Mouse (Mus musculus) granulocyte monocyte progenitor cell, adult 5-6 weeks (primary cell): ENCODE results near the gene Jmjd8. TPM values are rescaled to one million over a fixed set of nuclear protein-coding genes. Genes with fewer than 3 reads are reported as not detected.

ENCODE experiments used
- ATAC-seq: replicated peaks from 2 replicates; pipeline ENCODE4 v1.8.0; 2016; ENCODE audit warnings: mild to moderate bottlenecking, moderate TSS enrichment, inconsistent platforms; ENCODE audit not compliant: poor library complexity, severe bottlenecking
- total RNA-seq, 2 experiments: library from RNA; stranded (forward) in 1 of 2; stranded (reverse) in 1 of 2; fragments of 200-712, 200-1000 nt in 1 of 2; fragments of >200 nt in 1 of 2; fragmentation: Nextera tagmentation in 1 of 2; gene quantifications; 2 replicates each; pipeline ENCODE4 v1.2.3; 2014 to 2017

The Jmjd8 gene
- total RNA-seq, 2 experiments from 2014 or later, result 19.5 to 23.4 TPM

DNA sequence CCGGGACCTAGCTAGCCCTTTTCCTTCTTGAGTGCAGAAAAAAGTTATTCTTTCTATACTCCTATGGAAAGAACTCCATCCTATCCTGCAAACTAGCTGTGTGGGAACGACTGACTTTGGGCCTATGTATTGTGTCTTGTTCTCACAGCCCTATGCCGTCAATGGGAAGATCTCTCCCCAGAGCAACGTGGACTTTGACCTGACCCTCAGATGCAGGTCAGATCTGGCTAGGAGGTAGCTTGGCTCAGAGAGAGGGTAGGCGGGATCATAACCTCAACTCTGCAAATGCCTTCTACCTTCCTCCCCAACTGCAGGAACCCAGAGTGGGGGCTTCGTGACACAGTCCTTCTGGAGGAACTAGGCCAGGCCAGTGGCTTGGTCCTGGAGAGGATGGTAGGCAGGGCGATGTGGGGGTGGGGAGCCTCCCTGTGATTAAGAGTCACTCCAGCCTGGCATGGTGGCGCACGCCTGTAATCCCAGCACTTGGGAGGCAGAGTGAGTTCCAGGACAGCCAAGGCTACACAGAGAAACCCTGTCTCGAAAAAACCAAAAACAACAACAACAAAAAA, 47.8 kb downstream of the Jmjd8 start:
- ATAC-seq, result no peak

DNA sequence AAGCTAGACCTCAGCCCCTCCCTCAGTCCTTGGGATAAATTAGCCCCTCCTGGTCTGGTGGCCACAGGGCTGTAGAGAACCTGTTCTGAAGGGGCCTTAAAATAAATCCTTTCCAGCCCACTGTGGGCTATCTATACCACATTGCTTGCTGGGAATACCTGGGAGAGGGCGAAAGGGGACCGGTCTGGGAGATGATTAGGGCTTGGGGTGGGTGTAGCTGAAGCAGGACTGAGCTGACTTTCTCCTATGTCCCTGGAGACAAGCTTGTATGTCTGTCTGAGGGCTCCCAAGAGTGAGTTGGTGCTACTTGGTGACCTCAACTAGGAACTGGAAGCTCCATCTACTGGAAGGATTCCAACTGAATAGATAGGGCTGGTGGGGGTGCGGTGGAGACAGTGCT, 48.4 kb downstream of the Jmjd8 start:
- ATAC-seq, result no peak

DNA sequence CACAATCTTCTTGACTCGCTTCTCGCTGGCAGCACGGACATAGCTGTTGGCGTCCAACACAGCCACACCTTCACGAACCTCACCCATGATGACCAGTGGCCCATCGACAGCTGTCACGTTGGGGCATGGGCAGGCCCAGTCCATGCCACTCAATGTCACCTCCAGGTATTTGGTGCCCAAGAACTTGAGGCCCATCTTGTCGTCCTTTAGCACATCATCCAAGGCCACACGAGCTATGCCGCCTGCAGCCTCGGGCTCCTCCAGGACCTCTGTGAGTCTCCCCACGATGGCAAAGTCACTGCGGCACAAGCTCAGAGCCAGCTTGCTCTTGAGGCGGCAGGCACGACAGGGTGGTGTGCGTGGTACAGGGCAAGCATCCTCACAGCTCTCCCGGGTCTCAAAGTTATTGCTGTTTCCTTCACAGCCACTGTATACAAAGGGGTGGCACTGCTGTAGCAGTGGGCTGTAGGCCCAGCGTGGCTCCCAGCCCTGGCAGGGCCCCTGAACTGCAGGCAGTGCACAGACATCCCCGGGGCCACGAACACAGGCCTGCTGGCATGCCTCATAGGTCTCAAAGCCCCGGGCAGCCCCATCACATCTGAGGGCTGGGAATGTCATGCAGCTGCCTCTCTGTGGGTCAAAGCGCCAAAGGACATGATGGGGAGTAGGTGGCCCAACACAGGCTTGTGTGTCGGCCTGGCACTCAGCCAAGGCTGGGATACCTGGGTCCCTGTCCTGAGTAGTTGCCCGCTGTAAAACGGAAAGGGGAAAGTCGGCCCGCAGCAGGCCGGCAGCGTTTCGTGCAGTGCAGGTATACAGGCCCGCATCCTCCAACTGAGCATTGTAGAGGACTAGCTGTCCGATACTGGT, 49.3 kb downstream of the Jmjd8 start:
- no peak for ATAC-seq

GRCm38 (mm10) chr17:25878611-25879180, 50.0 kb downstream of the Jmjd8 start:
- ATAC-seq, result no peak

- no peak for ATAC-seq
Measured at GRCm38 (mm10) chr17:25879261-25879660, 50.6 kb downstream of the Jmjd8 start.

DNA sequence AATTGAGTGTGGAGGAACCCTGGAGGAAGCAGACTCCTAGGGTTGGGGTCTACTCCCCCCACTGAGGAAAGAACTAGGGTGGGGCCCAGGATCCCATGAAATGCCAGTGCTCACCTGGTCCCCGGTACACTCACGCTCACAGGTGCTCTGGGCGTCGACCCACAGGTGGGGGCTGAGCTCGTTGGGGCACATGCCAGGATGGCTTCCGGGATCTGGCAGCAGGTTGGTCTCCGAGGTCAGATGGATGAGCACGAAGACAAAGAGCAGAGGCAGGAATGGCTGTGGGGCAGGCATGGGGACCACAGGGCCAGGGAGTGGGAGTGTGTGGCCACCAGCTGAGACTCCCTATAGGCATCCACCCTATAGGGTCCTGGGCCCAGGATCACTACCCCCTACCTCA, 51.1 kb downstream of the Jmjd8 start:
- ATAC-seq, result no peak

- ATAC-seq, result no peak
Measured at GRCm38 (mm10) chr17:25880196-25880910, 51.7 kb downstream of the Jmjd8 start, which contains the start of gene Wfikkn1. TSS of gene Wfikkn1 (minus strand) at chr17:25880858.

DNA sequence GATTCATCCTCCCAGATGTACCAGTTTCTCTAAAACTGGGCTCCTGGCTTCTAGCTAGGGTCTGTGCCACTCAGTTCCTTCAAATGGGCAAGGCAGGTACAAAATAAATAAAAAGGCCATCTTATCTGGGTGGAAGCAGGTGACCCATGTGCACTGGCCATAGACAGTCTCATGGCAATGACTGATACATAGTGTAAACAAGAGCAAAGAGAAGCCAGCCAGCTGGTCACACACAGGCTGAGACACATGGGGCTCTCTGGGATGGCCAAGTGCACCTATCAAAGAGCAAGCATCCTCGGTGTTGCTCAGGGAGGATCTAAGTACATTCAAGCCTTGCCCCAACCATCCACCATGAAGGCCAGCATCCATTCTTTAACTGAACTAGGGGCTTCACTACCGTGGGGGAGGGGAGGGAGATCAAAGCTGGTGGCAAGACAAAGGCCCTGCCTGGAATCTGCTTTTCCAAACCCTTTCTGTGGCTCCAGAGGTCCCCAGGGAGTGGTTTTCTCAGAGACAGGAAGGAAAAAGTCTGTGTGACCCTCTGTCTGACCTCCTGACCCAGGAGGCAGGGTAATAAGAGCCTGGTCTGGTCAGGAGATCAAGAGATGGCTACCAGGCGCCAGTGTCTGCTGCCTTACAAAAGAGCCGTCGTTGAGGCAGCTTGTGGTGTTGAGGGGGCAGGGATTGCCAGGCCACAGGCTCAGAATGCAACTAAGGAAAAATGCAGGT, 52.4 kb downstream of the Jmjd8 start:
- ATAC-seq, result no peak

Other genes with a start within 250 kb of the Jmjd8 start
- 34.0 and 36.8 TPM in 2 replicates for gene Lmf1, start 249.8 kb upstream of the Jmjd8 start, total RNA-seq (2014; fragmentation: Nextera tagmentation)
- gene Lmf1, start 249.8 kb upstream of the Jmjd8 start, total RNA-seq (2017), result 6.9 and 10.7 TPM in 2 replicates
- not detected in 2 replicates for gene Gng13, start 111.7 kb upstream of the Jmjd8 start, total RNA-seq (2014; fragmentation: Nextera tagmentation)
- gene Gng13, start 111.7 kb upstream of the Jmjd8 start, total RNA-seq (2017), result not detected in 2 replicates
- gene Chtf18, start 101.4 kb upstream of the Jmjd8 start, total RNA-seq (2014; fragmentation: Nextera tagmentation), result 16.8 and 29.8 TPM in 2 replicates
- 17.0 and 22.4 TPM in 2 replicates for gene Chtf18, start 101.4 kb upstream of the Jmjd8 start, total RNA-seq (2017)
- gene Rpusd1, start 101.2 kb upstream of the Jmjd8 start, total RNA-seq (2014; fragmentation: Nextera tagmentation), result 10.9 and 15.6 TPM in 2 replicates
- gene Rpusd1, start 101.2 kb upstream of the Jmjd8 start, total RNA-seq (2017), result 4.2 and 6.6 TPM in 2 replicates
- gene Mslnl, start 92.8 kb upstream of the Jmjd8 start, total RNA-seq (2014; fragmentation: Nextera tagmentation), result not detected in 2 replicates
- not detected in 2 replicates for gene Mslnl, start 92.8 kb upstream of the Jmjd8 start, total RNA-seq (2017)
- not detected in 2 replicates for gene Msln, start 74.5 kb upstream of the Jmjd8 start, total RNA-seq (2014; fragmentation: Nextera tagmentation)
- gene Msln, start 74.5 kb upstream of the Jmjd8 start, total RNA-seq (2017), result not detected in 2 replicates
- 22.8 and 23.5 TPM in 2 replicates for gene Narfl, start 55.1 kb upstream of the Jmjd8 start, total RNA-seq (2014; fragmentation: Nextera tagmentation)
- gene Narfl, start 55.1 kb upstream of the Jmjd8 start, total RNA-seq (2017), result 15.0 and 17.4 TPM in 2 replicates
- 24.1 and 27.6 TPM in 2 replicates for gene Haghl, start 43.2 kb upstream of the Jmjd8 start, total RNA-seq (2014; fragmentation: Nextera tagmentation)
- 13.8 and 19.4 TPM in 2 replicates for gene Haghl, start 43.2 kb upstream of the Jmjd8 start, total RNA-seq (2017)
- 0.45 TPM in 1 of 2 replicates, not detected in the other for gene Ccdc78, start 42.3 kb upstream of the Jmjd8 start, total RNA-seq (2014; fragmentation: Nextera tagmentation)
- 0.52 TPM in 1 of 2 replicates, not detected in the other for gene Ccdc78, start 42.3 kb upstream of the Jmjd8 start, total RNA-seq (2017)
- 85.3 and 92.7 TPM in 2 replicates for gene Fam173a, start 36.0 kb upstream of the Jmjd8 start, total RNA-seq (2014; fragmentation: Nextera tagmentation)
- gene Fam173a, start 36.0 kb upstream of the Jmjd8 start, total RNA-seq (2017), result 31.9 and 43.1 TPM in 2 replicates
- gene AC134908.4, start 33.2 kb upstream of the Jmjd8 start, total RNA-seq (2014; fragmentation: Nextera tagmentation), result not detected in 2 replicates
- gene AC134908.4, start 33.2 kb upstream of the Jmjd8 start, total RNA-seq (2017), result not detected in 2 replicates
- gene Metrn, start 31.7 kb upstream of the Jmjd8 start, total RNA-seq (2014; fragmentation: Nextera tagmentation), result 15.8 and 23.3 TPM in 2 replicates
- 33.5 and 64.4 TPM in 2 replicates for gene Metrn, start 31.7 kb upstream of the Jmjd8 start, total RNA-seq (2017)
- gene Fbxl16, start 19.8 kb upstream of the Jmjd8 start, total RNA-seq (2014; fragmentation: Nextera tagmentation), result not detected in 2 replicates
- not detected in 2 replicates for gene Fbxl16, start 19.8 kb upstream of the Jmjd8 start, total RNA-seq (2017)
- 12.5 and 16.9 TPM in 2 replicates for gene Wdr24, start 5.2 kb upstream of the Jmjd8 start, total RNA-seq (2014; fragmentation: Nextera tagmentation)
- 14.8 and 19.3 TPM in 2 replicates for gene Wdr24, start 5.2 kb upstream of the Jmjd8 start, total RNA-seq (2017)
- gene Stub1, start 4.5 kb downstream of the Jmjd8 start, total RNA-seq (2014; fragmentation: Nextera tagmentation), result 112 and 131 TPM in 2 replicates
- gene Stub1, start 4.5 kb downstream of the Jmjd8 start, total RNA-seq (2017), result 99.3 and 101 TPM in 2 replicates
- gene Rhbdl1, start 8.4 kb downstream of the Jmjd8 start, total RNA-seq (2014; fragmentation: Nextera tagmentation), result 1.1 and 3.0 TPM in 2 replicates
- gene Rhbdl1, start 8.4 kb downstream of the Jmjd8 start, total RNA-seq (2017), result not detected in 2 replicates
- gene Gm20683, start 12.9 kb downstream of the Jmjd8 start, total RNA-seq (2014; fragmentation: Nextera tagmentation), result 1.2 TPM in 1 of 2 replicates, not detected in the other
- 0.41 and 1.2 TPM in 2 replicates for gene Gm20683, start 12.9 kb downstream of the Jmjd8 start, total RNA-seq (2017)
- 28.3 and 35.5 TPM in 2 replicates for gene Rhot2, start 16.0 kb downstream of the Jmjd8 start, total RNA-seq (2014; fragmentation: Nextera tagmentation)
- gene Rhot2, start 16.0 kb downstream of the Jmjd8 start, total RNA-seq (2017), result 11.9 and 17.8 TPM in 2 replicates
- 64.7 and 66.9 TPM in 2 replicates for gene Wdr90, start 32.6 kb downstream of the Jmjd8 start, total RNA-seq (2014; fragmentation: Nextera tagmentation)
- 11.8 and 15.0 TPM in 2 replicates for gene Wdr90, start 32.6 kb downstream of the Jmjd8 start, total RNA-seq (2017)
- 30.4 and 58.6 TPM in 2 replicates for gene Mcrip2, start 39.9 kb downstream of the Jmjd8 start, total RNA-seq (2014; fragmentation: Nextera tagmentation)
- gene Mcrip2, start 39.9 kb downstream of the Jmjd8 start, total RNA-seq (2017), result 11.2 and 25.8 TPM in 2 replicates
- gene Mettl26, start 46.2 kb downstream of the Jmjd8 start, total RNA-seq (2014; fragmentation: Nextera tagmentation), result 23.4 and 27.7 TPM in 2 replicates
- gene Mettl26, start 46.2 kb downstream of the Jmjd8 start, total RNA-seq (2017), result 9.7 and 15.2 TPM in 2 replicates
- gene Wfikkn1, start 52.0 kb downstream of the Jmjd8 start, total RNA-seq (2014; fragmentation: Nextera tagmentation), result 2.1 TPM in 1 of 2 replicates, not detected in the other
- gene Wfikkn1, start 52.0 kb downstream of the Jmjd8 start, total RNA-seq (2017), result 1.1 and 1.3 TPM in 2 replicates
- 9.4 and 15.9 TPM in 2 replicates for gene Rab40c, start 90.9 kb downstream of the Jmjd8 start, total RNA-seq (2014; fragmentation: Nextera tagmentation)
- gene Rab40c, start 90.9 kb downstream of the Jmjd8 start, total RNA-seq (2017), result 7.2 and 11.8 TPM in 2 replicates
- 63.5 and 87.9 TPM in 2 replicates for gene Pigq, start 116.1 kb downstream of the Jmjd8 start, total RNA-seq (2014; fragmentation: Nextera tagmentation)
- gene Pigq, start 116.1 kb downstream of the Jmjd8 start, total RNA-seq (2017), result 32.4 and 37.1 TPM in 2 replicates
- not detected in 2 replicates for gene Nhlrc4, start 116.1 kb downstream of the Jmjd8 start, total RNA-seq (2014; fragmentation: Nextera tagmentation)
- gene Nhlrc4, start 116.1 kb downstream of the Jmjd8 start, total RNA-seq (2017), result not detected in 2 replicates
- gene A930017K11Rik, start 123.7 kb downstream of the Jmjd8 start, total RNA-seq (2014; fragmentation: Nextera tagmentation), result not detected in 2 replicates
- not detected in 2 replicates for gene A930017K11Rik, start 123.7 kb downstream of the Jmjd8 start, total RNA-seq (2017)
- gene Capn15, start 156.9 kb downstream of the Jmjd8 start, total RNA-seq (2014; fragmentation: Nextera tagmentation), result 12.5 and 16.4 TPM in 2 replicates
- gene Capn15, start 156.9 kb downstream of the Jmjd8 start, total RNA-seq (2017), result 3.2 and 5.3 TPM in 2 replicates
- gene Rab11fip3, start 240.7 kb downstream of the Jmjd8 start, total RNA-seq (2014; fragmentation: Nextera tagmentation), result 1.3 and 3.6 TPM in 2 replicates
- gene Rab11fip3, start 240.7 kb downstream of the Jmjd8 start, total RNA-seq (2017), result 0.46 and 0.60 TPM in 2 replicates